8 mouse cellular contexts compared by ENCODE assay signal in the genomic region with DNA sequence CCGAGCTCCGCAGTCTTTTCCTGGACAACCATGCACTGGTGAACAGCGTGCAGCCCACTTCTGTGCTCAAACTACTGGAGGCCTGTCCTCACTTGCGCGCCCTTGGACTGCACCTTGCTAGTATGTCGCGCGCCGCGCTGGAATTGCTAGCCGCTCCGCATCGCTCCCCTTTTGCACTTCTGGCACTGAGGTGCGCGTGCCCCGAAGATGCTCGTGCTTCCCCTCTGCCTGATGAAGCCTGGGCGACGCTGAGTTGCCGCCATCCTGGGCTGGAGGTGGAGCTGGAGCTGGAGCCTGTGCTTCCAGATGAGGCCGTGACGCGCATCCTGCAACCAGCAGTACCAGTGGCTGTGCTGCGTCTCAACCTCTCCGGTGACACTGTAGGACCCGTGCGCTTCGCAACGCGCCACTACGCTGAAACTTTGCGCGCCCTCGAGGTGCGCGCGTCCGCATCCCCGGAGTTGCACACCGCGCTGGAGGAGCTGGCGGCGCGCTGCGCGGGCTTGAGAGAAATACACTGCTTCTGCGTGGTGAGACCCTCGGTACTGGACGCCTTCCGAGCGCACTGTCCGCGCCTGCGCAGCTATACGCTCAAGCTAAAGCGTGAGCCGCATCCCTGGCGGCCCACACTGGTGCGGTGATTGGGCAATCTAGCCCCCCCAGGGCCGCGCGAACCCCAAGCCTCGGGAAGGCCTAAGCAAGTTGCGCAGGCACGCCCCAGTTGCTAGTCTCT. TPM values are rescaled to one million over a fixed set of nuclear protein-coding genes. Genes with fewer than 3 reads are reported as not detected.
DNase-seq lines count a peak whose midpoint lies in the region; ATAC-seq and TF ChIP-seq lines count a peak whose summit lies in the region.

No protein-coding gene starts in this region.

- peak overlapping the region; percentile 82 for H3K4me2 ChIP-seq in forebrain, embryonic 15.5 days (replicated peaks)
- peak overlapping the region; percentile 86 for H3K4me2 ChIP-seq in kidney, postnatal 0 days (ENCODE audit: low read length)
- H3K4me2 ChIP-seq in liver, embryonic 14.5 days (ENCODE audit: low read depth), result peak overlapping the region; percentile 25

- ATAC-seq in forebrain, embryonic 15.5 days (replicated peaks), result peak; percentile 88
- ATAC-seq in kidney, postnatal 0 days (replicated peaks; ENCODE audit: low FRiP score, low read depth), result 0 out of 2 replicates have a peak, but pooled peaks have one; percentile 15
- ATAC-seq in liver, embryonic 14.5 days (ENCODE audit: insufficient read depth), result no peak

- H3K4me1 ChIP-seq in forebrain, embryonic 15.5 days, result peaks cover 43% of the 10 kb centered on the region
- H3K4me1 ChIP-seq in kidney, postnatal 0 days (replicated peaks; ENCODE audit: insufficient read depth, low read length), result peaks cover 15% of the 10 kb centered on the region; the same call in 1 of the 2 replicates
- H3K4me1 ChIP-seq in liver, embryonic 14.5 days (replicated peaks; ENCODE audit: control insufficient read depth in 2 of 2, insufficient read depth in 2 of 2, low read length in 1 of 2), result peaks cover 6 to 11% of the 10 kb centered on the region in 2 experiments

- H3K4me3 ChIP-seq in forebrain, embryonic 15.5 days, result peak overlapping the region; percentile 53
- H3K4me3 ChIP-seq in kidney, postnatal 0 days (replicated peaks; ENCODE audit: low read depth, low read length), result peak overlapping the region; percentile 43
- H3K4me3 ChIP-seq in liver, embryonic 14.5 days (ENCODE audit: insufficient read depth in 1 of 2, low read depth in 2 of 2, low read length in 2 of 2), result peak overlapping the region in 1 of 2 experiments; percentile 3; a peak in 2 of 4 replicates

- WGBS in forebrain, embryonic 15.5 days, result under 1% methylated on average over 65 of the region's 65 CpGs
- 1% methylated on average over 65 of the region's 65 CpGs for WGBS in kidney, postnatal 0 days
- 5% methylated on average over 65 of the region's 65 CpGs for WGBS in liver, embryonic 14.5 days (ENCODE audit: insufficient replicate concordance)

- TF ChIP-seq CTCF in kidney, postnatal 0 days (IDR thresholded peaks at IDR 0.05; ENCODE audit: low read depth), result no peak
- TF ChIP-seq CTCF in liver, embryonic 14.5 days (IDR thresholded peaks at IDR 0.05; ENCODE audit: low read depth), result no peak

- peaks cover 4% of the 10 kb centered on the region; the same call in 1 of the 2 replicates for H3K9me3 ChIP-seq in forebrain, embryonic 15.5 days
- H3K9me3 ChIP-seq in kidney, postnatal 0 days (replicated peaks; ENCODE audit: low read length), result no peaks in the 10 kb centered on the region
- H3K9me3 ChIP-seq in liver, embryonic 14.5 days (ENCODE audit: control insufficient read depth, low read length), result no peaks in the 10 kb centered on the region

- peaks cover 95% of the 10 kb centered on the region for H3K27me3 ChIP-seq in forebrain, embryonic 15.5 days
- peaks cover 69% of the 10 kb centered on the region for H3K27me3 ChIP-seq in kidney, postnatal 0 days (ENCODE audit: insufficient read depth, low read length)
- peaks cover 74% of the 10 kb centered on the region for H3K27me3 ChIP-seq in liver, embryonic 14.5 days (ENCODE audit: control insufficient read depth, insufficient read depth, low read length)

- DNase-seq in adrenal gland, adult 2 months, result peak; percentile 42
- DNase-seq in adrenal gland, adult 8-10 months, result no peak
- peak; percentile 86 for DNase-seq in brain, embryonic 18.5 days (ENCODE audit: low read depth, low spot score)
- peak; percentile 40 for DNase-seq in kidney, postnatal 0 days (ENCODE audit: low spot score)
- DNase-seq in liver, embryonic 14.5 days (ENCODE audit: low read depth in 3 of 3, low spot score in 3 of 3), result no peak
- DNase-seq in right cerebral cortex, adult 18-20 months, result peak; percentile 92
- DNase-seq in thymus, adult 18-20 months, result no peak

- no peaks in the 10 kb centered on the region for H3K36me3 ChIP-seq in forebrain, embryonic 15.5 days
- H3K36me3 ChIP-seq in kidney, postnatal 0 days (ENCODE audit: insufficient read depth, low read length), result no peaks in the 10 kb centered on the region
- H3K36me3 ChIP-seq in liver, embryonic 14.5 days (replicated peaks; ENCODE audit: control insufficient read depth, insufficient read depth, low read depth), result no peaks in the 10 kb centered on the region

- no peak for TF ChIP-seq EP300 in liver, embryonic 14.5 days (IDR thresholded peaks at IDR 0.05; ENCODE audit: low read depth)

- H3K27ac ChIP-seq in forebrain, embryonic 15.5 days (replicated peaks), result peak overlapping the region; percentile 11; the same call in 1 of the 2 replicates
- H3K27ac ChIP-seq in kidney, postnatal 0 days, result 0 out of 2 replicates have a peak overlapping the region, but pooled peaks have one; percentile 25
- no peak overlapping the region for H3K27ac ChIP-seq in liver, embryonic 14.5 days

- H3K9ac ChIP-seq in forebrain, embryonic 15.5 days (replicated peaks), result peak overlapping the region; percentile 45
- peak overlapping the region; percentile 40; the same call in 1 of the 2 replicates for H3K9ac ChIP-seq in kidney, postnatal 0 days (ENCODE audit: low read depth, low read length)
- H3K9ac ChIP-seq in liver, embryonic 14.5 days (replicated peaks), result no peak overlapping the region

RNA-seq across cellular contexts. Expression of a gene that starts 1.1 kb away (rescaled TPM):
- 1 to 10 TPM; 2.3 TPM for total RNA-seq in adrenal gland, adult 2 months (2021)
- 1.8 and 2.3 TPM in 2 replicates for polyA plus RNA-seq in adrenal gland, adult 2 months (2012; rRNA removed)
- 1 to 10 TPM; 2.1 to 4.8 (median 3.3) TPM for total RNA-seq in adrenal gland, adult 8-10 months (2022)
- 0.15 and 0.34 TPM in 2 replicates for polyA plus RNA-seq in forebrain, embryonic 15.5 days (2015; fragmentation: Nextera tagmentation; extraction: Ambion mirVana)
- 0.12 TPM in 1 of 2 replicates, not detected in the other for polyA plus RNA-seq in kidney, postnatal 0 days (2015; fragmentation: Nextera tagmentation; extraction: Ambion mirVana)
- 0.03 TPM in 1 of 2 replicates, not detected in the other for polyA plus RNA-seq in liver, embryonic 14.5 days (2012; rRNA removed)
- 0.08 TPM in 1 of 2 replicates, not detected in the other for polyA plus RNA-seq in liver, embryonic 14.5 days (2014; fragmentation: Nextera tagmentation; extraction: Ambion mirVana)

RNA-seq across cellular contexts. Expression of a gene that starts 4.1 kb away (rescaled TPM):
- total RNA-seq in adrenal gland, adult 2 months (2021), result 1 to 10 TPM; 3.3 to 4.0 TPM
- polyA plus RNA-seq in adrenal gland, adult 2 months (2012; rRNA removed), result 10.4 and 11.5 TPM in 2 replicates
- 1 to 10 TPM; 3.9 to 5.4 (median 4.5) TPM for total RNA-seq in adrenal gland, adult 8-10 months (2022)
- 0.72 and 0.85 TPM in 2 replicates for polyA plus RNA-seq in forebrain, embryonic 15.5 days (2015; fragmentation: Nextera tagmentation; extraction: Ambion mirVana)
- polyA plus RNA-seq in kidney, postnatal 0 days (2015; fragmentation: Nextera tagmentation; extraction: Ambion mirVana), result 1.8 and 2.4 TPM in 2 replicates
- polyA plus RNA-seq in liver, embryonic 14.5 days (2012; rRNA removed), result 1.0 and 1.3 TPM in 2 replicates
- 0.75 and 0.83 TPM in 2 replicates for polyA plus RNA-seq in liver, embryonic 14.5 days (2014; fragmentation: Nextera tagmentation; extraction: Ambion mirVana)

RNA-seq across cellular contexts. Expression of a gene that starts 4.1 kb away (rescaled TPM):
- 10 to 100 TPM; 11.7 to 12.4 TPM for total RNA-seq in adrenal gland, adult 2 months (2021)
- polyA plus RNA-seq in adrenal gland, adult 2 months (2012; rRNA removed), result 26.3 and 26.5 TPM in 2 replicates
- total RNA-seq in adrenal gland, adult 8-10 months (2022), result 10 to 100 TPM; 15.5 to 20.0 (median 19.2) TPM
- polyA plus RNA-seq in forebrain, embryonic 15.5 days (2015; fragmentation: Nextera tagmentation; extraction: Ambion mirVana), result 21.1 and 23.7 TPM in 2 replicates
- polyA plus RNA-seq in kidney, postnatal 0 days (2015; fragmentation: Nextera tagmentation; extraction: Ambion mirVana), result 21.8 and 24.2 TPM in 2 replicates
- 5.5 and 6.0 TPM in 2 replicates for polyA plus RNA-seq in liver, embryonic 14.5 days (2012; rRNA removed)
- 11.5 and 15.8 TPM in 2 replicates for polyA plus RNA-seq in liver, embryonic 14.5 days (2014; fragmentation: Nextera tagmentation; extraction: Ambion mirVana)

RNA-seq across cellular contexts. Expression of a gene that starts 7.4 kb away (rescaled TPM):
- total RNA-seq in adrenal gland, adult 2 months (2021), result 10 to 100 TPM in 1 of 2 experiments, 1 to 10 TPM in 1; 6.2 to 10.3 TPM
- 4.4 and 5.3 TPM in 2 replicates for polyA plus RNA-seq in adrenal gland, adult 2 months (2012; rRNA removed)
- total RNA-seq in adrenal gland, adult 8-10 months (2022), result 10 to 100 TPM in 1 of 4 experiments, 1 to 10 TPM in 3; 5.5 to 11.7 (median 6.5) TPM
- polyA plus RNA-seq in forebrain, embryonic 15.5 days (2015; fragmentation: Nextera tagmentation; extraction: Ambion mirVana), result 2.0 and 2.2 TPM in 2 replicates
- polyA plus RNA-seq in kidney, postnatal 0 days (2015; fragmentation: Nextera tagmentation; extraction: Ambion mirVana), result 0.29 and 0.68 TPM in 2 replicates
- polyA plus RNA-seq in liver, embryonic 14.5 days (2012; rRNA removed), result 0.02 and 0.03 TPM in 2 replicates
- not detected in 2 replicates for polyA plus RNA-seq in liver, embryonic 14.5 days (2014; fragmentation: Nextera tagmentation; extraction: Ambion mirVana)

RNA-seq across cellular contexts. Expression of a gene that starts 13.6 kb away (rescaled TPM):
- total RNA-seq in adrenal gland, adult 2 months (2021), result 1 to 10 TPM; 3.1 to 5.0 TPM
- polyA plus RNA-seq in adrenal gland, adult 2 months (2012; rRNA removed), result 15.2 and 28.9 TPM in 2 replicates
- total RNA-seq in adrenal gland, adult 8-10 months (2022), result 1 to 10 TPM; 3.5 to 5.9 (median 4.6) TPM
- 2.9 and 3.0 TPM in 2 replicates for polyA plus RNA-seq in forebrain, embryonic 15.5 days (2015; fragmentation: Nextera tagmentation; extraction: Ambion mirVana)
- 7.5 and 7.7 TPM in 2 replicates for polyA plus RNA-seq in kidney, postnatal 0 days (2015; fragmentation: Nextera tagmentation; extraction: Ambion mirVana)
- polyA plus RNA-seq in liver, embryonic 14.5 days (2012; rRNA removed), result 1.6 and 1.7 TPM in 2 replicates
- polyA plus RNA-seq in liver, embryonic 14.5 days (2014; fragmentation: Nextera tagmentation; extraction: Ambion mirVana), result 2.3 and 3.1 TPM in 2 replicates

Comparison
In these comparisons a context has a peak if more than half of its experiments do, and no peak if none do; other contexts are left out.
1. DNase-seq: peak in adrenal gland, adult 2 months (single experiment), brain, embryonic 18.5 days (single experiment), kidney, postnatal 0 days (single experiment) and right cerebral cortex, adult 18-20 months (single experiment); none in adrenal gland, adult 8-10 months (single experiment), liver, embryonic 14.5 days (0 of 3) and thymus, adult 18-20 months (0 of 2).
2. H3K4me2 ChIP-seq: peak in every context shown above with its lines; median percentile 86 in kidney, postnatal 0 days; 82 in forebrain, embryonic 15.5 days; 25 in liver, embryonic 14.5 days.